Mouse (Mus musculus): ENCODE results near the gene Gpcpd1. TPM values are rescaled to one million over a fixed set of nuclear protein-coding genes. Genes with fewer than 3 reads are reported as not detected.

Gpcpd1 gene
- polyA plus RNA-seq, 1 experiment from 2014 or later = 71.0 TPM

DNA sequence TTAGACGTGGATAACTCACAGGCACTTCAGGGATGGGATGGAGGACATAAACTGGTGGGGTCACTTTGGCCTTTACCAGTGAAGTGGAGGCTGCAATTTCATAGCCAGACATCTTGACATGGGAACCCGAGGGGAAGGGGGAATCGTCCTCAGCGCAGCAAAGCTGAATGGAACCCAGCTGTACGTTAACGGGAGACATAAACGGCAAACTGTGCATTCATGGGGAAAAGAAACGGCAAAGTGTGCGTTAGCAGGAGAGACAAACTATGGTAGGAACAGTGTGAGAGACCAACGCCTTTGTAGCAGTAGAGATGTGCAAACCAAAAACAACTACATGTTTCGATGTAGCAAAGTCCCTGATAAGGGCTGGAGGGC is 74.6 kb downstream of the Gpcpd1 start:
- Histone ChIP-seq H3K36me3 (no peaks in the 10 kb centered on the region), H3K4me1 (no peaks in the 10 kb centered on the region), H3K9ac (no peak overlapping the region), H3K27me3 (no peaks in the 10 kb centered on the region), H3K27ac (no peak overlapping the region), H3K9me3 (replicated peaks) (no peaks in the 10 kb centered on the region), H3K4me2 (replicated peaks) (no peak overlapping the region), H3K4me3 (no peak overlapping the region)
- 78% methylated on average over 11 of the region's 11 CpGs for WGBS
- no peak for ATAC-seq (ENCODE audit: low FRiP score)

- H3K36me3 ChIP-seq = no peaks in the 10 kb centered on the region
- WGBS = 50% methylated on average over 19 of the region's 19 CpGs
- no peak overlapping the region for H3K4me2 ChIP-seq (replicated peaks)
- 0 out of 2 replicates have a peak, but pooled peaks cover 3% of the 10 kb centered on the region for H3K4me1 ChIP-seq
- no peak overlapping the region for H3K9ac ChIP-seq
- no peaks in the 10 kb centered on the region for H3K27me3 ChIP-seq
- H3K27ac ChIP-seq = no peak overlapping the region
- H3K4me3 ChIP-seq = no peak overlapping the region
- no peak for ATAC-seq (ENCODE audit: low FRiP score)
- no peaks in the 10 kb centered on the region for H3K9me3 ChIP-seq (replicated peaks)
These were observed 75.2 kb downstream of the Gpcpd1 start for GRCm38 (mm10) chr2:132512051-132512976.

DNA sequence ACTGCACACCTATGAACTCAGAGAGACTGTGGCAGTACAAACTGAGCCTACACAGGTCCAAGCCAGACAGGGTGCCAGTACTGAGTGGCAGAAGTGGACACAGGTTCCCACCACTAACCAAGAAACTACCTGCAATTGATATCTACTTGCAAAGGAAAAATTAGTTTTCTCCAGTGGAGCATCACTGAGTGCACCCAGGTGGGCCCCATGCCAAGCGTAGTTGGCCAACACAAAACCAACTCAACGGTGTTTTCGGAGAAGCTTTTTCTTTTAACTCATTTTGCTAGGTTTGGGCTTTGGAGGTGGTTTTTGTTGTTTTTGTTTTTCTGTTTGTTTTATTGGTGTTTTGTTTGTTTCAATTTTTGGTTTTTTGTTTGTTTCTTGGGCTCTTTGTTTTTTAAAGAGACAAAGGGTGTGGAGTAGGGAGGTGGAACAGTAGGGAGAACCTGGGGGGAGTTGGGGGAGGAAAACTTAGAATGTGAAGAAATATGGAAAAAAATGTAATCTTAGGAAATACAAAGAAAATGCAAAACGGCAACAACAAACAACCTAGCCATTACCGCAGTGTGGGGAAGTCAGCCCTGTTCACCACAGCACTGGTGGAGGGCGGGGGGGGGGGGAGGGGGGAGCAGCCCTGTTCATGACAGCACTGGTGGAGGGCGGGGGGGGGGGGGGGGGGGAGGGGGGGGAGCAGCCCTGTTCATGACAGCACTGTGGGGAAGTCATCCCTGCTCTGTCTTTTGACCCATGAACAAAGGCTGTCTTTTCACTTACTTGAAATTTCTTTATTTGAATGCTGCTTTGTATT is 76.3 kb downstream of the Gpcpd1 start:
- no peak overlapping the region for H3K27ac ChIP-seq
- 0 out of 2 replicates have a peak, but pooled peaks cover 3% of the 10 kb centered on the region for H3K4me1 ChIP-seq
- no peaks in the 10 kb centered on the region for H3K36me3 ChIP-seq
- H3K4me2 ChIP-seq (replicated peaks) = no peak overlapping the region
- 91% methylated on average over 5 of the region's 7 CpGs for WGBS
- ATAC-seq (ENCODE audit: low FRiP score) = no peak
- no peaks in the 10 kb centered on the region for H3K9me3 ChIP-seq (replicated peaks)
- no peak overlapping the region for H3K4me3 ChIP-seq
- no peak overlapping the region for H3K9ac ChIP-seq
- no peaks in the 10 kb centered on the region for H3K27me3 ChIP-seq

GRCm38 (mm10) chr2:132509714-132510113 is 77.8 kb downstream of the Gpcpd1 start:
- 92% methylated on average over 1 of the region's 1 CpGs for WGBS

DNA sequence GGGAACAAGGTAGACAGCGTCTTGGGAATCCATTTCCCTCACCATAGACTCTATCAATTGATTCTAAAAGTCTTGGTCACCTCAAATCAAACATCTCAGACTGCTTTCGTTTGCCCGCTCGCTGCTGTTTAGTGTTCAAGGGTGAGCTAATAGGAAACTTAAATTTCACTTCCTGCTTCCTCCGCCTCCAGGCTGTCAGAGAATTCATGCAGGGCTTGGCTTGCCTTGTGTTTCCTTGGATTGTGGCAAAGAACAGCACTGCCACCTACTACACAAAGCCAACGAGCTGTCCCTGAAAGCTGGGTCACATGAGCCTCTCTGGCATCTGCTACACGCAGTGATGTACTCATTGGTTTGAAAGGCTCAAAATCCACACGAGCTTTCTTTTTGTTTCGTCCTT is 78.3 kb downstream of the Gpcpd1 start:
- Histone ChIP-seq H3K9ac (no peak overlapping the region), H3K36me3 (no peaks in the 10 kb centered on the region), H3K9me3 (replicated peaks) (no peaks in the 10 kb centered on the region), H3K4me2 (replicated peaks) (no peak overlapping the region), H3K4me3 (no peak overlapping the region), H3K4me1 (0 out of 2 replicates have a peak, but pooled peaks cover 3% of the 10 kb centered on the region), H3K27ac (no peak overlapping the region), H3K27me3 (no peaks in the 10 kb centered on the region)
- ATAC-seq (ENCODE audit: low FRiP score) = no peak
- WGBS = 92% methylated on average over 9 of the region's 9 CpGs

More at GRCm38 (mm10) chr2:132509714-132510113, 77.8 kb downstream of the Gpcpd1 start:
- H3K4me3 ChIP-seq = no peak overlapping the region
- H3K9me3 ChIP-seq (replicated peaks) = no peaks in the 10 kb centered on the region
- H3K36me3 ChIP-seq = no peaks in the 10 kb centered on the region
- no peak for ATAC-seq (ENCODE audit: low FRiP score)
- no peak overlapping the region for H3K9ac ChIP-seq
- H3K27ac ChIP-seq = no peak overlapping the region
- H3K4me2 ChIP-seq (replicated peaks) = no peak overlapping the region
- H3K4me1 ChIP-seq = 0 out of 2 replicates have a peak, but pooled peaks cover 3% of the 10 kb centered on the region
- H3K27me3 ChIP-seq = no peaks in the 10 kb centered on the region

- no peak overlapping the region for H3K27ac ChIP-seq
- H3K27me3 ChIP-seq = no peaks in the 10 kb centered on the region
- ATAC-seq (ENCODE audit: low FRiP score) = no peak
- no peak overlapping the region for H3K9ac ChIP-seq
- no peaks in the 10 kb centered on the region for H3K36me3 ChIP-seq
- H3K9me3 ChIP-seq (replicated peaks) = no peaks in the 10 kb centered on the region
- WGBS = 54% methylated on average over 6 of the region's 6 CpGs
- 0 out of 2 replicates have a peak overlapping the region, but pooled peaks have one; percentile 13 for H3K4me2 ChIP-seq (replicated peaks)
- 0 out of 2 replicates have a peak, but pooled peaks cover 3% of the 10 kb centered on the region for H3K4me1 ChIP-seq
- no peak overlapping the region for H3K4me3 ChIP-seq
These were observed 80.0 kb downstream of the Gpcpd1 start for GRCm38 (mm10) chr2:132507521-132507920.

- no peaks in the 10 kb centered on the region for H3K36me3 ChIP-seq
- ATAC-seq (ENCODE audit: low FRiP score) = no peak
- no peak overlapping the region; the same call in 1 of the 2 replicates for H3K9ac ChIP-seq
- H3K4me2 ChIP-seq (replicated peaks) = 0 out of 2 replicates have a peak overlapping the region, but pooled peaks have one; percentile 13
- H3K4me3 ChIP-seq = no peak overlapping the region
- no peak overlapping the region for H3K27ac ChIP-seq
- no peaks in the 10 kb centered on the region for H3K27me3 ChIP-seq
- H3K9me3 ChIP-seq (replicated peaks) = no peaks in the 10 kb centered on the region
- H3K4me1 ChIP-seq = 0 out of 2 replicates have a peak, but pooled peaks cover 3% of the 10 kb centered on the region
- WGBS = 48% methylated on average over 14 of the region's 14 CpGs
These were observed 80.4 kb downstream of the Gpcpd1 start for GRCm38 (mm10) chr2:132507091-132507490.

GRCm38 (mm10) chr2:132505828-132506227 is 81.7 kb downstream of the Gpcpd1 start:
- Histone ChIP-seq H3K4me2 (replicated peaks) (no peak overlapping the region), H3K27ac (no peak overlapping the region), H3K36me3 (no peaks in the 10 kb centered on the region), H3K9ac (no peak overlapping the region), H3K4me1 (0 out of 2 replicates have a peak, but pooled peaks cover 3% of the 10 kb centered on the region), H3K27me3 (no peaks in the 10 kb centered on the region), H3K9me3 (replicated peaks) (no peaks in the 10 kb centered on the region), H3K4me3 (no peak overlapping the region)
- no peak for ATAC-seq (ENCODE audit: low FRiP score)
- WGBS = 81% methylated on average over 6 of the region's 6 CpGs

GRCm38 (mm10) chr2:132498344-132498743 is 89.2 kb downstream of the Gpcpd1 start:
- 82% methylated on average over 3 of the region's 3 CpGs for WGBS
- ATAC-seq (ENCODE audit: low FRiP score) = no peak
- no peak overlapping the region for H3K9ac ChIP-seq
- no peak overlapping the region for H3K4me2 ChIP-seq (replicated peaks)
- no peaks in the 10 kb centered on the region for H3K9me3 ChIP-seq (replicated peaks)
- H3K27me3 ChIP-seq = no peaks in the 10 kb centered on the region
- H3K4me3 ChIP-seq = no peak overlapping the region
- H3K4me1 ChIP-seq = no peaks in the 10 kb centered on the region
- H3K27ac ChIP-seq = no peak overlapping the region
- H3K36me3 ChIP-seq = no peaks in the 10 kb centered on the region

DNA sequence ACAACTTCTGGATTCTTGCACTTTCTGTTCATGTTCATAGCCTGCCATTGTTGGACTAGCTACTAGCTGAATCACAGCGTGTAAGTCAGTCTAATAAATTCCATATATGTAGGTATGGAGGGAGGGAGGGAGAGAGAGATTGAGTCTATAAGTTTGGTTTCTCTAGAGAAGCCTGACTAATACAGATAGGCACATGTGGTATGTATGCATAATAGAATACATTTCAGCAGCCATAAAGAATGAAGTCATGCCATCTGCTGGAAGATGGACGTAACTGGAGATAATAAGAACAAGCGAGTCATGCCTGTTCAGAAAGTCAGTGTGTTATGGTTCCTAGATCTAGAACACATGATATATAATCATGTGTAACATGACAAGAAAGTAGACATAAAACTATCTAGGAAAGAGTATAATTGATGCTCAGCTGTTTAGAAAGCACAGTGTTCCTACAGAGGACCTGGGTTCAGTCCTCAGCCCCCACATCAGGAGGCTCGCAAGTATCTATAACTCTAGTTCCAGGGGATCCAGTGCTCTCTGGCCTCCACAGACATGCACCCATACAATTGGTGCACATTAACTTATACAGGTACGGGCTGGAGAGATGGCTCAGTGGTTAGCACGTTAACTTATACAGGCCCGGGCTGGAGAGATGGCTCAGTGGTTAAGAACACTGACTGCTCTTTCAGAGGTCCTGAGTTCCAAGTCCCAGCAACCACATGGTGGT is 90.0 kb downstream of the Gpcpd1 start:
- H3K9ac ChIP-seq = no peak overlapping the region
- ATAC-seq (ENCODE audit: low FRiP score) = 0 out of 2 replicates have a peak, but pooled peaks have one; percentile 16
- H3K36me3 ChIP-seq = no peaks in the 10 kb centered on the region
- no peak overlapping the region for H3K4me2 ChIP-seq (replicated peaks)
- no peaks in the 10 kb centered on the region for H3K4me1 ChIP-seq
- H3K27ac ChIP-seq = no peak overlapping the region
- no peak overlapping the region for H3K4me3 ChIP-seq
- H3K27me3 ChIP-seq = no peaks in the 10 kb centered on the region
- 86% methylated on average over 7 of the region's 7 CpGs for WGBS
- no peaks in the 10 kb centered on the region for H3K9me3 ChIP-seq (replicated peaks)

DNA sequence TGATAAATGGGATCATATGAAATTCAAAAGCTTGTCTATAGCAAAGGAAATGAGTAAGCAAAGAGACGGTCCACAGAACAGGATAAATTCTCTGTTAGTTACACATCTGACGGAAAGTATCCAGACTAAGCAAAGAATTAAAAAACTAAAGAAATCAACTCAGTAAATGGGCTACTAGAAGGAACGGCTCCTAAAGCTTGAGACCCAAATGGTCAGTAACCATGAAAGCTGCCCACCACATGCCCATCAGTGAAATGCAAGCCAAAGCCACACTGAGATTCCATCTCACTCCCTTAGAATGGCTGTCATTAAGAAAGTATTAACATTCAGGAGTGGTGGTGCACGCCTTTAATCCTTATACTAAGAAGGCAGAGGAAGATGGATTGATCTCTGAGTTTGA is 94.3 kb downstream of the Gpcpd1 start:
- Histone ChIP-seq H3K4me2 (replicated peaks) (no peak overlapping the region), H3K27ac (no peak overlapping the region), H3K9ac (no peak overlapping the region), H3K27me3 (no peaks in the 10 kb centered on the region), H3K9me3 (replicated peaks) (no peaks in the 10 kb centered on the region), H3K36me3 (no peaks in the 10 kb centered on the region), H3K4me1 (no peaks in the 10 kb centered on the region), H3K4me3 (no peak overlapping the region)
- 90% methylated on average over 4 of the region's 4 CpGs for WGBS
- no peak for ATAC-seq (ENCODE audit: low FRiP score)

DNA sequence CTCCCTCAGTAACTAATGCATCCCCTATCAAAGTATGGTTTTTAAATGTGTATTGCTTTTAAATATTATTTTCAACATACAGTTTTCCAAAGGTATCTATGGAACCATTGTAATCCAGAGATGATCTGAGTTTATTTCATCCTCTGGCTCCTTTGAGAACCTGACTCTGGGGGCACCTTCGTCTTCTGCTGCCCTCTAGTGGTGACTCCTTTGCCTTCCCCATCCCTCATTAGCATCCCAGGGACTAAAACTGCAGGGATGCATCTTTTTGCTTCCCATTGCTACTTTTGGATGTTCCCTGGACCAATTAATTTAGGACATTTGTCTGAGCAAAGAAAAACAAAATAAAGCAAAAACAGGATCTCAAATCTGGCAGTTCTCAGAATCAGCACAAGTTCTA is 102.1 kb downstream of the Gpcpd1 start:
- Histone ChIP-seq H3K27ac (no peak overlapping the region), H3K4me2 (replicated peaks) (no peak overlapping the region), H3K9me3 (replicated peaks) (no peaks in the 10 kb centered on the region), H3K9ac (no peak overlapping the region), H3K4me1 (no peaks in the 10 kb centered on the region), H3K27me3 (no peaks in the 10 kb centered on the region), H3K36me3 (no peaks in the 10 kb centered on the region), H3K4me3 (no peak overlapping the region)
- WGBS = 0% methylated on average over 1 of the region's 1 CpGs
- no peak for ATAC-seq (ENCODE audit: low FRiP score)

Measured in hindbrain, embryonic 12.5 days (tissue).